In genomic region chr5:62814072-62814414, GRCm38 (mm10) we compare ENCODE assay signal across 25 mouse cellular contexts. TPM values are rescaled to one million over a fixed set of nuclear protein-coding genes. Genes with fewer than 3 reads are reported as not detected.
DNase-seq lines count a peak whose midpoint lies in the region; ATAC-seq and TF ChIP-seq lines count a peak whose summit lies in the region.
"Had no signal": no experiment of that assay in that cellular context is flagged by ENCODE, and none has a peak within 500 bp of the region (broad histone marks: within the 10 kb centered on the region; RNA-seq: fewer than 3 reads in every experiment).

No protein-coding gene starts in this region.

- no peaks in the 10 kb centered on the region for H3K79me2 ChIP-seq in C2C12 (ENCODE audit: control insufficient read depth, insufficient read depth)

- no peak overlapping the region for H3K4me2 ChIP-seq in neural tube, embryonic 12.5 days (replicated peaks)
- H3K4me2 ChIP-seq: heart, embryonic 11.5 days; limb, embryonic 15.5 days had no signal

- no peak for TF ChIP-seq CTCF in layer of hippocampus, adult 2 months (conservative IDR thresholded peaks at IDR 0.05)
- TF ChIP-seq CTCF in C2C12 (IDR thresholded peaks at IDR 0.05; ENCODE audit: control insufficient read depth, insufficient read depth, insufficient read length), result no peak

- no peaks in the 10 kb centered on the region for H3K79me3 ChIP-seq in C2C12 (ENCODE audit: low read depth)

- peak overlapping the region; percentile 83 for H3K27ac ChIP-seq in layer of hippocampus, adult 2 months
- no peak overlapping the region for H3K27ac ChIP-seq in neural tube, embryonic 12.5 days
- H3K27ac ChIP-seq: forebrain, embryonic 10.5 days; kidney, postnatal 0 days; limb, embryonic 15.5 days had no signal

- WGBS in neural tube, embryonic 12.5 days, result 25% methylated on average over 1 of the region's 1 CpGs

- ATAC-seq in neural tube, embryonic 12.5 days (ENCODE audit: low FRiP score, low read depth), result peak; percentile 60
- ATAC-seq: activated CD4-positive, CD25-positive, alpha-beta regulatory T cell, adult 4 months; CD4-positive, CD25-positive, alpha-beta regulatory T cell, adult 4 months; liver, postnatal 0 days had no signal

- H3K27me3 ChIP-seq in C2C12 (ENCODE audit: control insufficient read depth, insufficient read depth, insufficient read length), result no peaks in the 10 kb centered on the region
- no peaks in the 10 kb centered on the region for H3K27me3 ChIP-seq in neural tube, embryonic 12.5 days (replicated peaks)
- H3K27me3 ChIP-seq: limb, embryonic 15.5 days had no signal

- no peaks in the 10 kb centered on the region for H3K4me1 ChIP-seq in neural tube, embryonic 12.5 days
- H3K4me1 ChIP-seq: forebrain, embryonic 10.5 days; limb, embryonic 15.5 days had no signal

- no peaks in the 10 kb centered on the region for H3K36me3 ChIP-seq in C2C12 (ENCODE audit: control insufficient read depth, insufficient read depth)
- H3K36me3 ChIP-seq in neural tube, embryonic 12.5 days, result no peaks in the 10 kb centered on the region
- H3K36me3 ChIP-seq: forebrain, embryonic 10.5 days; limb, embryonic 15.5 days had no signal

- DNase-seq in layer of hippocampus, adult 2 months (ENCODE audit: low spot score in 2 of 2), result no peak
- DNase-seq in layer of hippocampus, postnatal 36 days, result no peak
- DNase-seq in brain, adult 2 months (ENCODE audit: low read depth, low spot score), result peak; percentile 24
- DNase-seq in urinary bladder, postnatal 25 days (ENCODE audit: low spot score), result no peak
- no peak for DNase-seq in adrenal gland, postnatal 14 days
- DNase-seq: adrenal gland, postnatal 10 days; cerebellum, adult 18-20 months; cerebellum, postnatal 25 days; gastrocnemius, postnatal 25 days; heart, postnatal 10 days; kidney, adult 18-20 months; liver, postnatal 0 days; lung, postnatal 10 days; right cerebral cortex, adult 18-20 months had no signal

- H3K4me3 ChIP-seq in layer of hippocampus, adult 2 months, result no peak overlapping the region
- no peak overlapping the region for H3K4me3 ChIP-seq in C2C12 (ENCODE audit: insufficient read depth, poor library complexity, severe bottlenecking)
- H3K4me3 ChIP-seq in neural tube, embryonic 12.5 days, result no peak overlapping the region
- H3K4me3 ChIP-seq: forebrain, embryonic 10.5 days; limb, embryonic 15.5 days had no signal

- no peak overlapping the region for H3K9ac ChIP-seq in neural tube, embryonic 12.5 days
- H3K9ac ChIP-seq: limb, embryonic 15.5 days; liver, postnatal 0 days had no signal

- no peaks in the 10 kb centered on the region for H3K9me3 ChIP-seq in neural tube, embryonic 12.5 days
- H3K9me3 ChIP-seq: forebrain, embryonic 10.5 days; limb, embryonic 15.5 days had no signal

- no peak overlapping the region for H3ac ChIP-seq in C2C12 (ENCODE audit: control insufficient read depth, insufficient read length, low read depth)

TF ChIP-seq in C2C12, 6 proteins besides CTCF, POLR2A, EP300 and RAD21:
- no peak for TF ChIP-seq MAX (IDR thresholded peaks at IDR 0.05)
- TF ChIP-seq USF1 (IDR thresholded peaks at IDR 0.05; ENCODE audit: low read depth), result peak; percentile 35

RNA-seq across cellular contexts. Expression of gene Dthd1, which starts 0.4 kb away (rescaled TPM):
- under 1 TPM in 1 of 2 experiments, not detected in 1; 0.15 TPM for total RNA-seq in layer of hippocampus, adult 2 months (2021)
- total RNA-seq in layer of hippocampus, postnatal 36 days (2021), result not detected
- polyA plus RNA-seq in C2C12 (2012; fragmentation: generic; extraction: Trizol), result not detected
- polyA plus RNA-seq in neural tube, embryonic 12.5 days (2016; fragmentation: Nextera tagmentation; extraction: Ambion mirVana), result not detected in 2 replicates
- not detected in 2 replicates for total RNA-seq in adrenal gland, postnatal 14 days (2021)
- total RNA-seq: adrenal gland, postnatal 10 days; ES-E14; gastrocnemius, postnatal 25 days; heart, postnatal 10 days; left cerebral cortex, postnatal 25 days; megakaryocyte, adult 5-6 weeks had no signal
- polyA plus RNA-seq: activated CD4-positive, CD25-positive, alpha-beta regulatory T cell, adult 4 months; CD4-positive, CD25-positive, alpha-beta regulatory T cell, adult 4 months; forebrain, embryonic 10.5 days; kidney, postnatal 0 days; limb, embryonic 15.5 days; liver, postnatal 0 days had no signal

RNA-seq across cellular contexts. Expression of gene Arap2, which starts 48.1 kb away (rescaled TPM):
- total RNA-seq in layer of hippocampus, adult 2 months (2021), result 10 to 100 TPM; 48.6 to 49.8 TPM
- total RNA-seq in layer of hippocampus, postnatal 36 days (2021), result 10 to 100 TPM; 46.8 to 48.0 TPM
- polyA plus RNA-seq in C2C12 (2012; fragmentation: generic; extraction: Trizol), result 0.51 TPM
- polyA plus RNA-seq in neural tube, embryonic 12.5 days (2016; fragmentation: Nextera tagmentation; extraction: Ambion mirVana), result 1.1 and 1.8 TPM in 2 replicates
- total RNA-seq in adrenal gland, postnatal 14 days (2021), result 6.1 and 7.2 TPM in 2 replicates
